Mouse (Mus musculus) G1E (cell line): ENCODE measurements around the gene Inpp5a.

Experiments
- CTCF ChIP-seq: IDR thresholded peaks from 2 replicates; pipeline ENCODE4 v1.5.1; 2012; ENCODE audit warnings: low read depth, low read length, inconsistent platforms, mixed read lengths
- TAL1 ChIP-seq: conservative IDR thresholded peaks from 2 replicates; pipeline ENCODE4 v1.6.1; 2012; ENCODE audit warnings: low read depth, low read length, inconsistent platforms, mixed read lengths

DNA sequence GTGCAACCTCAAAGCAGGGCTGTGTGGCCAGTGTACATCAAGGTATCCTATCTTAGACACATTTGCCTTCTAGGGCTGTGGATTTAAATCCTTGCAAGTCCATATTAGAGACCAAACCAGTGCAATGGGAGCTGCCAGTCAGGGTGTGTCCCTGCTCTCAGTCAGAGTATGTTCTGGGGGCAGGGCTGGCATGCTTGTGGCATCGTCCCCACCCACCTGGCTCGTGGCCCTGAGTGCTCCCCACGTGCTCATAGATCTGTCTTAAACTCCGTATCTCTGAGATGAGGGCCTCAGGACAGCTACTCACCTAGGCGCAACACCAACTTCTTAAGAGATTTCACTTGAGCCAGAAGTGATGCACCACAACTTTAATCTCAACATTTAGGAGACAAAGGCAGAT, 46.1 kb upstream of the Inpp5a start:
- TF ChIP-seq CTCF (no peak), TAL1 (no peak)
